Mouse (Mus musculus) embryonic fibroblast, embryonic 13.5 days (primary cell): ENCODE data around the gene Mroh8. TPM values are rescaled to one million over a fixed set of nuclear protein-coding genes. Genes with fewer than 3 reads are reported as not detected.
"Not testable (repeated sequence)": the region's sequence is repeated elsewhere in the genome, so short reads cannot be mapped to it uniquely, and the experiment has no call there.

Experiments
- H3K27ac ChIP-seq: 2 replicates; pipeline ENCODE4 v1.5.1; 2012; ENCODE audit warnings: low read length, control low read depth, inconsistent platforms; ENCODE audit not compliant: insufficient read depth
- H3K4me1 ChIP-seq: 2 replicates; pipeline ENCODE4 v1.6.1; 2011; ENCODE audit warnings: low read length; ENCODE audit not compliant: control insufficient read depth, insufficient read depth
- H3K4me3 ChIP-seq: 2 replicates; pipeline ENCODE4 v1.5.1; 2011; ENCODE audit warnings: mild to moderate bottlenecking, control low read depth, low read length; ENCODE audit not compliant: insufficient read depth
- CTCF ChIP-seq: IDR thresholded peaks from 2 replicates; pipeline ENCODE4 v1.5.1; 2011; ENCODE audit warnings: mild to moderate bottlenecking, control low read depth, low read length, moderate library complexity, borderline replicate concordance; ENCODE audit not compliant: insufficient read depth
- POLR2A ChIP-seq: IDR thresholded peaks from 2 replicates; pipeline ENCODE4 v1.6.1; 2011; ENCODE audit warnings: low read depth, mild to moderate bottlenecking, control low read depth, low read length, moderate library complexity
- polyA plus RNA-seq: library from polyadenylated mRNA; stranded (reverse); fragments of >200 nt; gene quantifications from 2 replicates; pipeline ENCODE4 v1.2.4, GENCODE M21; 2011; ENCODE audit warnings: low read depth; ENCODE audit not compliant: missing spikeins, insufficient read length

Gene Mroh8
- polyA plus RNA-seq, 1 experiment, result not detected

DNA sequence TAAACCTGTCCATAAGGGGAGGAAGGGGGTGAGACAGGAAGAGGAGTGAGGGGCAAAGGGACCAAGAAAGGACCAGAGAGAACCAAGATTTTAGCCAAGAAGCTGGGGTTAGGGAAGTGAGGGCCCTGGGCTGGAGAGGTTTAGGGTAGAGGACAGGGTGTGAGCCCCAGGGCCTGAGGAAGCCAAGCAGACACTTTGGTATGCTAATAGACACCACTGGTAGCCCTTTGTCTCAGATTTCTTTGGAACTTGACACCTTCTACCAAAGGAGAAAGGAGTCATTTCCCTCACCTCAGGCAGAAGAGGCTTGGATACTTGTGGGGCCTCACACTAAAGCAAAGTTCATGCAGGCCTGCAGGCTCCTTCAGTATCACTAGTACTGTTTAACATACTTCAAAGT lies 31.2 kb downstream of the Mroh8 start:
- no peak overlapping the region for H3K27ac ChIP-seq
- no peak overlapping the region for H3K4me3 ChIP-seq
- TF ChIP-seq CTCF, result no peak
- no peak for TF ChIP-seq POLR2A
- no peaks in the 10 kb centered on the region for H3K4me1 ChIP-seq

DNA sequence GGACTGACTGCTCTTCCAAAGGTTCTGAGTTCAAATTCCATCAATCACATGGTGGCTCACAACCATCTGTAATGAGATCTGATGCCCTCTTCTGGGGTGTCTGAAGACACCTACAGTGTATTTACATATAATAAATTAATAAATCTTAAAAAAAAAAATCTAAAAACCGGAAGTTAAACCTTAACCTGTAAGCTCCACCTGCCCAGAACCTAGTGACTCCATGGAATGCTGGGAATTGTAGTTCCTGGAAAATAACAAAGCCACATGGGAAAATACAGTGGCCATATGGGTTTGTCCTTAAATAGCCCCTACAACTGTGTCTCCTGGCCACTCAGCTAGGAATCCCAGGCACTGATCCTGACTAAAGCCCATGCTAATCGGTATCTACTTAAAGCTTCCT lies 33.7 kb downstream of the Mroh8 start:
- H3K4me3 ChIP-seq, result no peak overlapping the region
- no peaks in the 10 kb centered on the region for H3K4me1 ChIP-seq
- no peak overlapping the region for H3K27ac ChIP-seq
- TF ChIP-seq CTCF, result no peak
- TF ChIP-seq POLR2A, result no peak

GRCm38 (mm10) chr2:157245001-157245400 lies 34.3 kb downstream of the Mroh8 start:
- no peak overlapping the region for H3K27ac ChIP-seq
- no peak for TF ChIP-seq POLR2A
- H3K4me1 ChIP-seq, result no peaks in the 10 kb centered on the region
- no peak overlapping the region for H3K4me3 ChIP-seq

DNA sequence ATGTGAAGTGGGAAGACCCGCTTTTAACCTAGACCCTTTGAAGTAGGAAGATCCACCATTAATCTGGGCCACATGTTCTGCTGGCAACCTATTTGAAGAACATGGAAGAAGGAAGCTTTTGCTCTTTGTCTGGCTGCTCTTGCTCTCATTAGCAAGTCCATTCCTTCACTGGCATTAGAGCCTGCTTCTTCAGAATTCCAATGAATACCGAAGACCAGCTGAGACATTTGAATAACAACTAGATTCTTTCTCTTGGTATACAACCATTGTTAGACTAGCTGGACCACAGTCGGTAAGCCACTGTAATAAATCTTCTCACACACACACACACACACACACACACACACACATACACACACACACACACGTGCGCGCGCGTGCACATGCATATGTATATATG lies 43.4 kb downstream of the Mroh8 start:
- no peaks in the 10 kb centered on the region for H3K4me1 ChIP-seq
- no peak overlapping the region for H3K4me3 ChIP-seq
- TF ChIP-seq POLR2A (no peak), CTCF (no peak)
- no peak overlapping the region for H3K27ac ChIP-seq

DNA sequence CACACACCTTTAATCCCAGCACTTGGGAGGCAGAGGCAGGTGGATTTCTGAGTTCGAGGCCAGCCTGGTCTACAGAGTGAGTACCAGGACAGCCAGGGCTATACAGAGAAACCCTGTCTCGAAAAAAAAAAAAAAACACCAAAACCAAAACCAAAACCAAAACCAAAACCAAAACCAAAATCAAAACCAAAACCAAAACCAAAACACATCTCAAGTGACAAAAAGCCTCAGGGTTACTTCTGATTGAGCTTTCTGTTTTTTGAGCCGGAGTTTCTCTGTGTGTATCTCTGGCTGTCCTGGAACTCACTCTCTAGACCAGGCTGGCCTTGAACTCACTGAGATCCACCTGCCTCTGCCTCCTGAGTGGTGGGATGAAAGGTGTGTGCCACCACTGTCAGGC lies 57.4 kb downstream of the Mroh8 start:
- H3K27ac ChIP-seq, H3K4me3 ChIP-seq, H3K4me1 ChIP-seq: not testable (repeated sequence)

- no peak overlapping the region for H3K4me3 ChIP-seq
- no peak overlapping the region for H3K27ac ChIP-seq
- TF ChIP-seq CTCF, result no peak
- TF ChIP-seq POLR2A, result no peak
- no peaks in the 10 kb centered on the region for H3K4me1 ChIP-seq
Observed at GRCm38 (mm10) chr2:157220108-157220507, 59.2 kb downstream of the Mroh8 start.

GRCm38 (mm10) chr2:157211731-157212130 lies 67.6 kb downstream of the Mroh8 start:
- no peaks in the 10 kb centered on the region for H3K4me1 ChIP-seq
- H3K27ac ChIP-seq, result no peak overlapping the region
- TF ChIP-seq CTCF, result no peak
- TF ChIP-seq POLR2A, result no peak
- no peak overlapping the region for H3K4me3 ChIP-seq

DNA sequence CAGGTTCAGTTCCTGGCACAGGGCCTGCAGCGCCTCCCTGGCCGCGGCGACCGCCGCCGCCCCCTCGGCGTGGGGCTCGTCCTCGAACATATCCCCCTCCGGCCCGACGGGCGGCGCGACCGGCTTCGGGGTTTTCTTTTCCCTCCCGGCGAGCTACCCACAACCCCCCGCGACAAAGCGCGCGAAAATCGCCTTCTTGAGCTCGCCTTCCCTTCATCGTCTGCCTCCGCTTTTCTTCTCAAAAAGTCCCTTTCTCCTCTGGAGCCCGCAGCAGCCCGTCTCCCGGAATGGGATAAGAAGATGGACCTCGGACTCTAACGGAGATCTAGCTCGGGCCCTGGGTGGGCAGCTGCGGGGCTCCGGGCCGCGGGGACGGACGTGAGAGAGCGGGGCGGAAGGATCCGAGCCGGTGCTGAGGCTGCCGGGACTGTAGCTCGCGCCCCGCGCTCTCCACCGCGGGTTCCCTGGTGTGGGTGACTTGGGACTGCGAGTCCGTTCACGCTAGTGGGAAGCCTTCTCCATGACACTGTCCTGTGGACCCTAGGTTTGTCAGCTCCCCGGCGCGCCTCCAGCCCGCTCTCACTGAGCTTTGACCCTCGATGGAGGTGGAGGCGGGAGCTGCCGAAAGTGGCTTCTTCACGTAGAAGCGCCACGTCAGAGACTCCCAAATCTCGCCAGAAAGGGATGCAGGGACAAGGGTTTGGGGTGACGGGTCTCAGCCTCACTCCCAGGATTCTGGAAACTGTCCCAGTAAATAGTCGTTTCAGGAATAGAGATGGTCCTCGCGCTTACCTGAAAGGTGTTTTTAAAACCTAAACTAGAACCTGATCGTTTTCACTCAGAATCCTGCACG lies 74.8 kb downstream of the Mroh8 start, which contains the start of gene Rbl1:
Gene Rbl1 (minus strand): TSS at position 169 of the 853 bp plus-strand sequence.
- Histone ChIP-seq H3K4me1 (no peaks in the 10 kb centered on the region), H3K27ac (peak within 1 kb of the TSS; percentile 73), H3K4me3 (peak within 1 kb of the TSS; percentile 65)
- TF ChIP-seq CTCF, result no peak
- peak; percentile 93 for TF ChIP-seq POLR2A

- Histone ChIP-seq H3K4me1 (no peaks in the 10 kb centered on the region), H3K27ac (peak overlapping the region; percentile 27), H3K4me3 (peak overlapping the region; percentile 65)
- TF ChIP-seq POLR2A (0 out of 2 replicates have a peak, but pooled peaks have one; percentile 42), CTCF (no peak)
Observed at GRCm38 (mm10) chr2:157203459-157204365, 75.6 kb downstream of the Mroh8 start.

DNA sequence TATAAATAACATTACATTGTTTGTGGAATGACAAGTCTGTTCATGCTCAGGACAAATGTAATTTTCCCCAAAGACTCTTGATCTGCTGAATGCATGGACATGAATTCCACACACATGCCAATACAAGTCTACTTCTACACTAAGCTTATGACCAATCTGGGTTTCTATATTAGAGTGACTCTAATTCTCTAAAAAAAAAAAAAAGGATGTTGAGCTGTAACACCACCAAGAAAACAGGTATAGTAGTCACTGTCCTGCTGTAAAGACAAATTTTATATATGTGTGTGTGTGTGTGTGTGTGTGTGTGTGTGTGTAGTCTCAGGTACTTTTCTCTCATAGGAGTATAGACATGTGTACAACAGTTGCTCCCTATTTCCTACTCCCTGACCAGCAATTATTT lies 76.3 kb downstream of the Mroh8 start:
- TF ChIP-seq POLR2A (no peak), CTCF (no peak)
- H3K27ac ChIP-seq, result no peak overlapping the region
- no peak overlapping the region; the same call in 1 of the 2 replicates for H3K4me3 ChIP-seq
- no peaks in the 10 kb centered on the region for H3K4me1 ChIP-seq
